Mouse (Mus musculus) heart, postnatal 0 days (tissue): ENCODE data around the gene Grn. TPM values are rescaled to one million over a fixed set of nuclear protein-coding genes. Genes with fewer than 3 reads are reported as not detected.

Experiments used
- ATAC-seq: fragments of 200-750 bp; cut with Nextera tagmentation; 2 replicates; pipeline ENCODE4 v1.8.0; 2017; ENCODE audit warnings: low read depth, moderate number of reproducible peaks, moderate library complexity; ENCODE audit not compliant: insufficient read depth
- DNase-seq: peaks from one replicate; pipeline ENCODE4 v3.0.0-alpha.2; 2016; ENCODE audit warnings: low spot score
- H3K27ac ChIP-seq: fragments of 300-500 bp; sonication (generic); 2 replicates; pipeline ENCODE4 v1.5.1; 2014; ENCODE audit warnings: low read depth, mild to moderate bottlenecking
- H3K27me3 ChIP-seq: fragments of 300-500 bp; sonication (generic); 2 replicates; pipeline ENCODE4 v1.6.1; 2014; ENCODE audit warnings: low read length, mixed read lengths; ENCODE audit not compliant: control insufficient read depth, insufficient read depth
- H3K36me3 ChIP-seq: fragments of 300-500 bp; sonication (generic); replicated peaks from 2 replicates; pipeline ENCODE4 v1.6.1; 2014; ENCODE audit warnings: low read length, mixed read lengths; ENCODE audit not compliant: control insufficient read depth, insufficient read depth
- H3K4me1 ChIP-seq: fragments of 300-500 bp; sonication (generic); 2 replicates; pipeline ENCODE4 v1.6.1; 2014; ENCODE audit warnings: antibody characterized with exemption; ENCODE audit not compliant: control insufficient read depth, insufficient read depth
- H3K4me2 ChIP-seq: fragments of 300-500 bp; sonication (generic); 2 replicates; pipeline ENCODE4 v1.6.1; 2014; ENCODE audit warnings: low read depth, mild to moderate bottlenecking, low read length, moderate library complexity
- H3K4me3 ChIP-seq: fragments of 300-500 bp; sonication (generic); 2 replicates; pipeline ENCODE4 v1.5.1; 2014; ENCODE audit warnings: low read depth, low read length
- H3K9ac ChIP-seq: fragments of 300-500 bp; sonication (generic); replicated peaks from 2 replicates; pipeline ENCODE4 v1.6.1; 2014; ENCODE audit warnings: low read depth, low read length, mixed read lengths
- H3K9me3 ChIP-seq: fragments of 300-500 bp; sonication (generic); replicated peaks from 2 replicates; pipeline ENCODE4 v1.6.1; 2016; ENCODE audit warnings: low read length; ENCODE audit not compliant: control insufficient read depth
- CTCF ChIP-seq: IDR thresholded peaks from 2 replicates; pipeline ENCODE4 v1.5.1; 2016; ENCODE audit warnings: antibody characterized with exemption, control low read depth, low read depth
- EP300 ChIP-seq: IDR thresholded peaks from 2 replicates; pipeline ENCODE4 v1.6.1; 2016; ENCODE audit warnings: antibody characterized with exemption, low read depth
- WGBS: fragments of 180-500 bp; shearing (Covaris S2); extraction: QIAGEN DNeasy Blood & Tissue Kit; methylation state at CpG from one replicate; pipeline ENCODE4 v1.1.7; 2014; 5-methylcytosine and 5-hydroxymethylcytosine counted together
- polyA plus RNA-seq: library from polyadenylated mRNA; unstranded; fragments of >200 nt; fragmentation: Nextera tagmentation; extraction: Ambion mirVana; gene quantifications from 2 replicates; pipeline ENCODE4 v1.2.1, GENCODE M21; 2015
- total RNA-seq: library from RNA; depleted of rRNA; stranded (reverse); fragments of >200 nt; gene quantifications from 2 replicates; pipeline ENCODE4 v1.2.3, GENCODE M21; 2014; ENCODE audit warnings: low replicate concordance

Grn gene
- total and polyA plus RNA-seq, 2 experiments from 2014 or later = 134 to 176 TPM

DNA sequence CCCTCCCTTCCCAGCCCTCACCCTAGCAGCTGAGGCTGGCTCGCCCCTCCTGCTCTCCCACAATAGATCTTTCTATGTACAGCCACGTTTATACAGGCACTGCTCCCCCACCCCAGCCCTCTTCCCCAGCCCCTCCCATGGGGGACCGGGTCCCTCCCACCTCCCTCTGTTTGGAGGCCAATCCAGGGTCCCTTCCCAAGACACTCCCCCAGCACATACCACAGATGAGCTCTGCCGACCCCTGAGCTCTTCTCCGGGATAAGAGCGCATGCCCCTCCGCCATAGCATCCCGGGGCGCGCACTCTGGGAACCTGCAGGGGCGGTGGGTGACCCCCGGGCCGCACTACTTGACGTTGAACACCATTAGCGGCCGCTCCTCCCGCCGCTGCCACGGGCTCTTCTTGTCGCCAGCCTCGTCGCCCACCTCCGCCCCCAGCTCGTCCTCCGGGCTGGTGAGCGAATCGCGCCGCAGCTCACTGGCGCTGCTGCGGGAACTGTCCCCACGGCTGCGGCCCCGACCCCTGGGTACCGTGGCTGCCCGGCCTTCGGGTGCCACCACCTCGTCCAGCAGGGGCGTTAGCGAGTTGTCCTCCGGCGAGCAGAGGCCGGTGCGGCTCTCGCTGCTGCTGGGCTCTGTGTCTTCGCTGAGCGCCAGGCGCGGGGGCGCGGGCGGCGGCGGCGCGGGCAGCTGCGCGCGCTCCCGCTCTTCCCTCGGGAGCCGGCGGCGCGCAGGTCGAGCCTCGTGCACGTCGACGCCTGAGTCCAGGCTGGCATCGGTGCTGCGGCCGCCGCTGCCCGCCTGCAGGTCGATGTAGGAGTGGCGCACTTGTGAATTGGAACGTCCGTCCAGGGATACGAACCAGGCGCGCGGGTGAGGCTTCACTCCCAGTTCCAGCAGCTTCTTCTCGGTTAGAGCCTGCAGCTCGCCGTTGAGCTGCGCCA is 7.3 kb downstream of the Grn start:
- peak overlapping the region; percentile 90 for H3K4me2 ChIP-seq
- ATAC-seq (peak; percentile 57), DNase-seq (peak; percentile 64)
- TF ChIP-seq CTCF (peak; percentile 36), EP300 (no peak)
- peak overlapping the region; percentile 62 for H3K9ac ChIP-seq
- peak overlapping the region; percentile 51 for H3K4me3 ChIP-seq
- H3K27me3 ChIP-seq = no peaks in the 10 kb centered on the region
- H3K27ac ChIP-seq = peak overlapping the region; percentile 60
- no peaks in the 10 kb centered on the region for H3K9me3 ChIP-seq
- H3K4me1 ChIP-seq = peaks cover 9% of the 10 kb centered on the region; the same call in 1 of the 2 replicates
- peaks cover 38% of the 10 kb centered on the region for H3K36me3 ChIP-seq
- WGBS = 20% methylated on average over 79 of the region's 87 CpGs

DNA sequence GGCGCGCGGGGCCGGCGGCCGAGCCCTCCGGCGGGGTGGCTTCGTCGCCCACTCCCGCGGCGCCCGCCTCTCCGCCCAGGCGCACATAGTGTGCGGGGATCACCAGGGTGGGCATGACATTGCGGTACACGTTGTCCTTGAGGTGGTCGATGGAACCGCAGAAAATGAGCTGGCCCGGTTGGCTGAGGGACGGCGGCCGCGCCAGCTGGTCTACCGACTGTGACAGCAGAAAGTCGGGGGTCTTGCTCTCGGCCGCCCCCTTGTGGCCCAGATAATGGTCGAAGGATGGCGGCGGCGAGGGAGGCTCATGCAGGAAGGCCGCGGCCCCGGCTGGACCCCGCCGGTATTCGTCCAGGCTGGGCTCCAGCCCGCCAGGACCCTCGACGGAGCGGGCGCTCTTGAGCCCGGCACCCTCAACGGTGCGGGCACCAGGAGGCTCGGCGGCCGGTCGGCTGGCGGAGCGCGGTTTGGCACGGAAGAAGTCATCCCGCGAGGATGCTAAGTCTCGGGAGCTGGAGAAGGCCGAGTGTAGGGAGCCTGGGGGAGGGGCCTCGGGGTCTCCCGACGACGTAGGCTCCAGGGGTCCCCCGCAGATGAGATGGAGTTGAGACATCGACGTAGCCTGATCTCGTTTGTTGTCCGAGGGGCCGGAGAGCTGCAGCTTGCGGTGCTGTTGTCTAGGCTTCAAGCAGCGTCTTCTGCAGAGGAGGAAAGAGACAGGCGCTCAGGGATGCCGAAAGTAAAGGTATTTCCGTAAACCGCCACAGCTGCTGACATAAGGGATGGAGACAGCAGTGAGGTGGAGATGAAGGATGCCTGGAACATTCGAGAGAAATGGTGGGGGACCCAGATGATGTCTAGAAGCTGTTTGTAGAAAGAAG is 8.3 kb downstream of the Grn start:
- TF ChIP-seq CTCF (peak; percentile 78), EP300 (no peak)
- Histone ChIP-seq H3K9ac (peak overlapping the region; percentile 62), H3K27ac (peak overlapping the region; percentile 60; the same call in 1 of the 2 replicates), H3K36me3 (peaks cover 41% of the 10 kb centered on the region), H3K4me2 (peak overlapping the region; percentile 90), H3K4me3 (peak overlapping the region; percentile 51), H3K27me3 (no peaks in the 10 kb centered on the region), H3K9me3 (no peaks in the 10 kb centered on the region), H3K4me1 (peaks cover 5% of the 10 kb centered on the region; the same call in 1 of the 2 replicates)
- ATAC-seq (peak; percentile 31), DNase-seq (peak; percentile 66)
- WGBS = 22% methylated on average over 70 of the region's 77 CpGs

DNA sequence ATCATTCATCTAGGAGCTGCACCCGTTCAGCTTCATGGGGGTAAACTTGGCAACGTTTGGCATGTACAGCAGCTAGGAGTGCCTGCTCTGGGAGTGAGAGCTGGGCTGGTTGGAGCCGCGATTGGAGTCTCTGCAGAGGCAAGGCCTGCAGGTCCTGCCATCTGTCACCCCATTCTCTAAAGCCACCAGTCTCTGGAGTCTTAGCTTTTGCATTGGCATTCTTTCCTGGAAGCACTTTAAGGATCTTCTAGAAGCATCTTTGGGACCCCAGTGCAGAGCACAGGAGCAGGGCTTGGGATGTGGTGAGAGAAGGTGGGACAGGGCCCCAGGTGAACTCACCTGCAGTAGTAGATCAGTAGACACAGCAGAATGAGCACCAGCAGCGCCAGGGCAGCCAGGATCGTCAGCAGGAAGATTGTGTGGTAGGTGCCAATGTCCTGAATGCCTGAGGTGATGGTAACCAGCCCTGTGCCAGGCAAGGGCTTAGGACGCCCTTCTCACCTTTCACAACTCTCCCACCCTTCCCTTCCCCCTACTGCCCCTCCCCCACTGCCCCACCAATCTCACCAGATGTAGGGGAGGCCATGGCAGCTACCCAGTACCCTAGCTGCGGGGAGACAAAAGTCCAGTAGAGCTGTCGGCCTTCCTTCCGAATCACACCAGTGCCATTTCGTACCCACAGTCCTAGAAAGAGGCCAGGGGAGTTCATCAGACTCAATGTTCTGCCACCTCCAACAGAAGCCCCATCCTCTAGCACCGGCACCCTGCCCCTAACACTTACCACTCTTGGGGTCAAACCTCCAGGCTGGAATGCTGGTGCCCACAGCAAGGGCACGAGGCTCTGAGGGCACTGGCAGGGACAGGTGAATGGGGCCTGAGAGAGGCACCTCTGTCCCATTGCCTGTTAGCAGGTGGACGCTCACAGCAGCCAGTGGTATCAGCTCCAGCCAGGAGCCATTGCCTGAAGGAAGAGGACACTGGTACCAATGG is 9.3 kb downstream of the Grn start:
- 85% methylated on average over 14 of the region's 14 CpGs for WGBS
- TF ChIP-seq EP300 (no peak), CTCF (no peak)
- Histone ChIP-seq H3K27me3 (no peaks in the 10 kb centered on the region), H3K27ac (no peak overlapping the region), H3K4me3 (no peak overlapping the region), H3K4me2 (no peak overlapping the region), H3K9me3 (no peaks in the 10 kb centered on the region), H3K9ac (no peak overlapping the region), H3K4me1 (peaks cover 13% of the 10 kb centered on the region), H3K36me3 (peaks cover 41% of the 10 kb centered on the region)
- ATAC-seq = no peak
- DNase-seq = no peak

DNA sequence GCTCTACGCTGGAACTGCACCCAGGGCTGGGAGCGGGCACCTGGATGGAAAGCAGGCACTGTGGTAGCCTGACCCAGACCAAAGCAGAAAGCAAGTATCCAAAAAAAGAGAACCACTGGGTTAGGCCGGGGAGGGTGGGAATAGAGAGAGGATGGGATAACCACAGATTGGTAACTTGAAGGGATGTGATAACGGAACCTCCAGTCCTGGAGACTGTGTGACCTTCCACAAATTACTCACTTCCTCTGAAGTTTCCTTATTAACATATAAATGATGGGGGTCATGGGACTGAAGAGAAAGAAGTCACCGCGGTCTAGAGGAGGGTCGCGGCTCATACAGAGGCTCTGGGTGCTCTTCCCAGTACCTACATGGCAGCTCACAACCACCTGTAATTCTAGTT is 10.1 kb downstream of the Grn start:
- peaks cover 35% of the 10 kb centered on the region for H3K36me3 ChIP-seq
- H3K27ac ChIP-seq = no peak overlapping the region
- no peak overlapping the region for H3K4me3 ChIP-seq
- H3K9ac ChIP-seq = no peak overlapping the region
- H3K4me1 ChIP-seq = peaks cover 20% of the 10 kb centered on the region
- ATAC-seq (no peak), DNase-seq (no peak)
- WGBS = 87% methylated on average over 8 of the region's 8 CpGs
- no peak overlapping the region for H3K4me2 ChIP-seq
- TF ChIP-seq CTCF (no peak), EP300 (no peak)
- no peaks in the 10 kb centered on the region for H3K9me3 ChIP-seq
- no peaks in the 10 kb centered on the region for H3K27me3 ChIP-seq
